Mouse (Mus musculus) c-Kit-positive CD71-negative TER-119-negative erythroid progenitor cells, embryonic 14.5 days (primary cell): Measurements from ENCODE around the gene Bglap3.

ENCODE experiments used
- DNase-seq: peaks from one replicate; pipeline ENCODE4 v3.0.0-alpha.2; 2013; ENCODE audit warnings: low read depth

Gene Bglap3

GRCm38 (mm10) chr3:88335436-88336053 is 37.0 kb downstream of the Bglap3 start:
- no peak for DNase-seq

- no peak for DNase-seq
These were observed 37.6 kb downstream of the Bglap3 start for GRCm38 (mm10) chr3:88334902-88335435.

- no peak for DNase-seq
These were observed 38.4 kb downstream of the Bglap3 start for GRCm38 (mm10) chr3:88334029-88334658.

- DNase-seq, result peak; percentile 62
These were observed 41.3 kb downstream of the Bglap3 start for GRCm38 (mm10) chr3:88331282-88331681.

- DNase-seq, result no peak
These were observed 43.6 kb downstream of the Bglap3 start for GRCm38 (mm10) chr3:88328956-88329355.

- DNase-seq, result peak; percentile 54
These were observed 47.6 kb downstream of the Bglap3 start, which contains the start of gene Glmp for GRCm38 (mm10) chr3:88324951-88325405. Gene Glmp, plus strand, starts transcription at chr3:88325023.
